Mouse (Mus musculus) thymus, adult 18-20 months (tissue): Measurements from ENCODE around the gene Dmrt1.
"Not testable (repeated sequence)": the region's sequence is repeated elsewhere in the genome, so short reads cannot be mapped to it uniquely, and the experiment has no call there.

Experiments used
- DNase-seq, 2 experiments: peaks; one replicate each; pipeline ENCODE4 v3.0.0; 2022; ENCODE audit warnings: mixed read lengths in 2 of 2

Gene Dmrt1

DNA sequence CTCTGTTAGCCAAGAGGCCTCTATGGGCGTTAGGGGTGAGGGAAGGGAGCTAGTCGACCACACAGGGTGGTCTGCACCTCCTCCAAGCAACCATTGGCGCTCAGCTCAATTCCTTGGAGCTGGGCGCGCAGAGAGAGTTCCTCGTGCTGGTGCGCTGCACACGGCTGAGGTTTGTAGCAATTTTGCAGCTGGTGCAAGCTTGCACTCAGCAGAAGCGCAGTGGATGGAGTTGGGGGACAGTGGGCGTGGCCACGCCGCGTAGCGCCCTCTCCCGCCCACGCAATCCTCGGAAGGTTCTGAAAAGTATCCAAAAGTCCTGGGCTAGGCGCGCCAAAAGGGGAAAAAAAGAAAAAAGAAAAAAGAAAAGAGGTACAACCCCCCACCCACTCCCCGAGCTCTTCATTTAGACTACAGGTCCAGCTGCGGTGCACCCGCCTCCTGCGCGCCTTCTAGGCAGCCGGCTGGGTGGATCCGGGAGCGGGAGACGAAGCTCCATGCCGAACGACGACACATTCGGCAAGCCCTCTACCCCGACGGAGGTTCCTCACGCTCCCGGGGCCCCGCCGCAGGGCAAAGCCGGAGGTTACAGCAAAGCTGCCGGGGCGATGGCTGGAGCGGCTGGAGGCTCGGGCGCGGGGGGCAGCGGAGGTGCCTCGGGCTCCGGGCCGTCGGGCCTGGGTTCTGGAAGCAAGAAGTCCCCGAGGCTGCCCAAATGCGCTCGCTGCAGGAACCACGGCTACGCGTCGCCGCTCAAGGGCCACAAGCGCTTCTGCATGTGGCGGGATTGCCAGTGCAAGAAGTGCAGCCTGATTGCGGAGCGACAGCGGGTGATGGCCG lies at the start of gene Dmrt1:
Gene Dmrt1, plus strand, starts transcription at position 259 of the 837 bp plus-strand sequence.
- no peak for DNase-seq

DNA sequence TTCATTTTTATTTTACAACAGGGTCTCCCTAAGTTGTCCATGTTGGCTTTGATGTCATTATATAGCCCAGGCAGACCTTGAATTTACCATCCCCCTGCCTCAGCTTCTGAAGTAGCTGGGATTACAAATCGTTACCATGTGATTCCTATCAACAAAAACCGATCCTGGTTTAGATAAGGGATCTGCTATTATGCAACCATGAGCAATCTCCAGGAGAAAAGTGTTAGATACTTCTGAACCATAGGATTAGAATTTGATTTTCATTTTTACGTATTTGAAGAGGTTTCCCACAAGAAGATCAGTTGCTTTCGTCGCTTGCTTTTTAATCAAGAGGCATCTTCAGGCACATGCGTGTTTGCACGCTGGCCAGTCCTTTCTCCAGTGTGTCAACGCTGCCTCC lies 44.7 kb upstream of the Dmrt1 start:
- DNase-seq, result no peak

DNA sequence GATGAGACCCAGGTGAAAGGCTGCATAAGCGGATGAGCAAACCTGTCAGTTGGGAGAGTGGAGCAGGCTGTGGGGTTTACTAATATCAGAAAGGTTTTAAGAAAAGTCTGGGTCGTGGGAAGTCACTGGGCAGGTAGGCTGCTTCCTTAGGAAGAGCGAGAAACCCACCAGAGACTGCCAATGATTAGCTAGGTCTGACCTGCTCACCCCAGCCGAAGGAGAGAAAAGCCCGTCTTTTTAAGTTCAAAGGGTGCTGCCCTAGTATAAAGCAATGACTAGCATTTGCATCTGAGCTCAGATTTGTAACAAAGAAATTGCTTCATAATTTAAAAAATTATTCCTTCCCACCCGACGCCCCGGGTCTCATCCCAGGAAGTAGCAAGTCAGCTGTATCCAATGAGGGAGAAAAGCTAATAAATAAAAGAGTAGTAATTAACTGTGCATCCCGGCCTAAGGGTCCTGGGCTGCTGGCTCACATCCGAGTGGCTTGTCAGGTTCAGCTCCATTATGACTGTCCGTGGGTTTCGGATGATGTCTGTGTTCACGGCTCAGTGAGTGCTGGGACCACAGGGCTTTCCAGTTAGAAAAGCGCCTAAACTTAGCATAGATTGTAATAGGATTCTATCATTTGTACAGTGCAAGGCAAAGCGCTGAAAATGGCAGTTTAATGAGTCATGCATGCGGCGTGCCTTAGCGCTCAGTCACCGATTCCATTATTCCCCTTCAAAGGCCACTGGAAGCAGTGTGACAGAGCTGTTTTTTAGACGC lies 43.7 kb upstream of the Dmrt1 start:
- DNase-seq, result no peak

DNA sequence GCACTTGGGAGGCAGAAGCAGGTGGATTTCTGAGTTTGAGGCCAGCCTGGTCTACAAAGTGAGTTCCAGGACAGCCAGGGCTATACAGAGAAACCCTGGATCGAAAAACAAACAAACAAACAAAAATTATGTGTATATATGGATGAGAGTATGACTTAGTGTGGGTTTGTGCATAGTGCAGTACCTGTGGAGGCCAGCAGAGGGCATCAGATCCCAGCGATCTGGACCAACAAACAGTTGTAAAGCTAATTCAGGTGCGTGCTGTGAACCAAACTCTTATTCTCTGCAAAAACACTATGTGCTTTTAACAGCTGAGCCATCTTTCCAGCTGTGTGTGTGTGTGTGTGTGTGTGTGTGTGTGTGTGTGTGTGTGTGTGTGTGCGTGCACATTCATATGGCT lies 29.6 kb upstream of the Dmrt1 start:
- not testable (repeated sequence) for DNase-seq

DNA sequence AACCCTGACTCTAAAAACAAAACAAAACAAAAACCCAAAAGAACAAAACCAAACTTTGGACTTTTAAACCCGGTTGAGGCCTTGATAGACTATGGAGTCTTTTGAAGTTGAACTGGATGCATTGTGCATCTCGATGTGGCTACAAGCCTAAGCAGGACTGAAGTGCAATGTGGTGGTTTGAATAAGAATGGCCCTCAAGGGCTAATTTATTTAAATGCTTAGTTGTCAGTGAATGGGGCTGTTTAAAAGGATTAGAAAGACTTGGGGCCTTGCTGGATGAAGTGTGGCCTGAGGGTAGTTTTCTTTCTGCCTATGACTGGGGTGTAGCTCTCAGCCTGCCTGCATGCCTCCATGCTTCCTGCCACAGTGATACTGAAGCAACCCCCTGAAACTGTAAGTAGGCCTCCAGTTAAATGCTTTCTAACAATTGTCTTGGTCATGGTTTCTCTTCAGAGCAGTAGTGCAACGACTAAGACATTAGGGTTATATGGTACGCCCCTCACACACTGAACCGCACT lies 26.2 kb upstream of the Dmrt1 start:
- no peak for DNase-seq

DNA sequence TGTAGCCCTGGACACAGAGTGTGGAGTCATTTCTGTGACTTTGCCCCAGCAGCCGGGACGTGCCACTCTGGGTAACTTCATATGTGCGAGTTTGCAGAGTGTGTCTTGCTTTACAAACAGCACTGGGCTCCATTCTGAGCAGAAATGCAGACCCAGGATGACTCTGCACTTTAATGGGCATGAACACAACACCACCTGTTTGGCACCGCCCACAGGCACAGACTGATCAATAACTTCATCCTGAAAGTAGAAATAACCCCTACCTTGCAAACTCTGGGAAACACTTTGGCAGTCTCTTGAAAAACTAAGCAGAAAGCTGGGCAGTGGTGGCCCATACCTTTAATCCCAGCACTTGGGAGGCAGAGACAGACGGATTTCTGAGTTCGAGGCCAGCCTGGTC lies 24.6 kb upstream of the Dmrt1 start:
- no peak for DNase-seq

DNA sequence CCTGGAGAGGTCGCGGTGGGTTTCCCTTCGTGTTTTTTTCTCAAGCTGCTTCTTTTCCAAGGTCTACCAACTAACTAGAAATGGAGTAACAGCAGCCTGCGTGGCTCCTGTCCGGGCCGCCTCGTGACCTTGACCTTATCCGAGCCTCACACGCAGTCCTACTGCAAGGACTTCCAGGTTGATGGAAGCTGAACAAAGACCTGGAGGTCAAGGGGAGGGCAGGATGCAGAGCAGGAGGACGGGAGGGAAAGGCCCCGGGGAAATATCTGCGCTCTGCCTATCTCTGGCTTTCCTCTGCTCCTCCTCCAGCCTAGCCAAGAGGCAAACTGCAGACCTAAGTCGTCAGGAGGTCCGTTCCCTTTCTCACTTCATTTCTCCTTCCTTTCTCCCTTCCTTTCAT lies 18.9 kb upstream of the Dmrt1 start:
- DNase-seq, result no peak

DNA sequence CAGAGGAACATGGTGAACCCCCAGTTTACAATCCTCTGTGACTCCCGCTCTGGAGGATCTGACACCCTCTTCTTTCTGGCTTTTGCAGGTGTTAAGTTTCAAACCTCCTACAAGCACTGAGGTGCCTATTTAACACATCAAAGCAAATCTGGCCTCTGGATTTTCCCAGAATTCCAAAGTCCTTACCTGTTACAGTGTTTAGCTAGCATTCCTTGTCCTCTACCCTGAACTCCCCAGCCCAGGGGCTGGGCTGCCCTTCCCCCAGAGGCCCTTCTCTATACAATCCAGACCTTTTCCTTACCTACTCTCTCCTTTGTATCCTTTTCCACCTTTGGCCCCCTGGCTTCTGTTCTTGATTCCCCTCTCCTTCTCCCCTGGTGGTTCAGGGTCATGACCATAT lies 18.1 kb upstream of the Dmrt1 start:
- DNase-seq, result no peak

DNA sequence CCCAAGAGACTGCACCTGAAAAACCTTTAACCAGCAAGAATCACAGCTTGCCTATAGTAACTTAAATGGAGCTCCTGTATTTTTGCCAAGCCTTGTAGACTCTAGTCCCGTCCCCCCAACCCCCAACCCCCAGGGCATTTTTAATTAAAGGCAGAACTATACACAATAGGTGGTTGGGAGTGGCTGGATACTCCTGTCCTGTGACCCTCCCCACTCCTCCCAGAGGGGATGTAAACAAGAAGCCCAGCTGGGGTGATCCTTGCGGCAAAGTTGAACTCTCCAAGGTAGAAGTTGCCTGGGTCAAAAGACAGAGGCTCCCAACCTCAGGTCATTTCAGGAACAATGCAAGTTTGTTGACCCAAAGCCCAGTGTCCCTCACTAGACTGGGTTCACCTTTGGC lies 16.9 kb upstream of the Dmrt1 start:
- DNase-seq, result no peak

DNA sequence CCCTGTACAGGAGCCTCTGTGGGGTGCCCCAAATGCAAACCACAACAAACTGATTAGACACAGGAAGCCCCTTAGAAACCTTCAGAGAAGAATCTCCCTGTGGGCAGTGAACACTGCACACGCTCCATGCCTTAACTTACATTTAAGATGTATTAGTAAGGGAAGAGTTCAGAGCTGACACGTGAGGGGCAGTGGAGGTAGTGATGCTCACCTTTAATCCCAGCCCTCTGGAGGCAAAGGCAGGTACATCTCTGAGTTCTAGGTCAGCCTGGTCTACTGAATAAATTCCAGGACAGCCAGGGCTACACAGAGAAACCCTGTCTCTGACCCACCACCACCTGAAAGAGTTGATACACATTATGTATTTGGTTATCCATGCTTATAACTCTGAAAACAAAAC lies 15.9 kb upstream of the Dmrt1 start:
- DNase-seq, result no peak

DNA sequence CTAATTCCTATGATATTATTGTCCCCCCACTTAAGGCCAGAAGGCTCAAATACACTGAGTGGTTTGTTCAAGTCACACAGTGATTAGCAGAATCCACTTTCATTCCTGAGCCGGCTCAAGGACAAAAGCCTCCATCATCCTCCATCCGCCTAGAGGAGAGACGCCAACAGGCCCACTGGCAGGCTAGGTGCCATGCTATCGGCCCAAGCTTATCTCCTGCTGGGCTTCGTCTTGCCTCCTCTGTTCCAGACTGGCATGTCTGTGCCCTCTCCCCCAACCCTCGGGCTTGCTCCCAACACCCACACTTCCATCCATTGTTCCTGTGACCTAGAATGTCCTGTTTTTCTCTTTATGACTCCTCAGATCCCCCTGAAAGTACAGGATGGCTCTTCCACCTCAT lies 8.0 kb upstream of the Dmrt1 start:
- DNase-seq, result no peak

DNA sequence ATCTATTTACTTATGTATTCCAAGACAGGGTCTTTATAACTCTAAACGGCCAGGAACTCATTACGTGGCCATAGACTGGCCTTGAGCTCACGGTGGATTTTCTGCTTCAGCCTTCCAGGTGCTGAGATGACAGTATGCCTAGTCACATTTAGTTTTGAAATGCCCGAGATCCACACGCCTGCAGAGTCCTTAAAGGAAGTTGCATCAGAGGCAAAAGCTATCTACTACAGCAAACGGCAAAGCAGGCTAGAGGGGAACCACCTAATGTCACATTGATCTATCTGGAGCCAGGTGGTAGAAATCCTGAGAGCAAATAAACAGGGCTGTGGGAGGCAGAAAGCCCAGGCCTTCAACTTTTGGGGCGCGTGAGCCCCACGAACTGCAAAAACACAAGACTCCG lies 540 bp upstream of the Dmrt1 start:
- no peak for DNase-seq

DNA sequence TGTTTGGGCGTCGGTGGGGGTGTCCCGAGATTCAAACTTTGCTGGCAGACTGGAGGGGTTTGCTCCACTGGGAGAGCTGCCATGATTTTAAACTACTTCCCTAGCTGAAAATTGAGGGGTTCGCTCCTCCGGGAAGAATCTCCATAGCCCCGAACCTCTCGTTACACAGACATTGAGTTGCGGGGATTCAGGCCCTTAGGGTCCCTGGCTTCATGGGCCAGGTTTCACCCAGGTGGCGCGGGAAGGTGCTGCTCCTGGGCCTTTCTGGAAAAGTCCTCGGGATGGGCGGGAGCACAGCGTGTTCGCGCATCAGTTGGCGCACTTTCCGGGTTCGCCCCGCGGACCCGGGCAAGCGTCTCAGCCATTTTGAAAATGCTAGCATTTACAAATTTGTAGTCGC lies 1.2 kb downstream of the Dmrt1 start:
- no peak for DNase-seq

DNA sequence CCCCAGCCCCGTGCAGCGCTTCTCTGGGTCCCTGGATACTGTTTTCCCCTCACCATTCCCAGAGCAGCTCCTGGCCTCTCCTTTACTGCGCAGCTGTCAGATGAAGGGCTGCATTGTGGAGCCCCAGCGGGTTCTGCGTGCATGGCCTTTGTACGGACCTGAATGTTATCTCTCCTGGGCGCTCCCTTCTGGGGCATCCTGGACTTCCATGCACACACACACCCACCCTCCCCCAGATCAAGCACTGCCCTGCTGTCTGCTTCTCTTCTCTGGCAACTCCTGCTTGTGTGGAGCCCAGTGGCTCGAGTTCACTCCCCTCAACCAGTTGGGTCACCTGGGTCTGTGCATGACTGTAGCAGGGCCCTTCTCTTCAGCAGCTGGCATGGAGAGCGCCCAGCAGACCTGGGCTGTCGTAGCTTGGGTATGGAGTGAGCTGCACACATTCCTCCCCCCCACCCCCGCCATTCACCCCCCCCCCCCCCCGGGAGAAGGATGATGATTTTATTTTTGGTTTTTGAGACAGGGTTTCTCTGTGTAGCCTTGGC lies 9.6 kb downstream of the Dmrt1 start:
- DNase-seq, result no peak

DNA sequence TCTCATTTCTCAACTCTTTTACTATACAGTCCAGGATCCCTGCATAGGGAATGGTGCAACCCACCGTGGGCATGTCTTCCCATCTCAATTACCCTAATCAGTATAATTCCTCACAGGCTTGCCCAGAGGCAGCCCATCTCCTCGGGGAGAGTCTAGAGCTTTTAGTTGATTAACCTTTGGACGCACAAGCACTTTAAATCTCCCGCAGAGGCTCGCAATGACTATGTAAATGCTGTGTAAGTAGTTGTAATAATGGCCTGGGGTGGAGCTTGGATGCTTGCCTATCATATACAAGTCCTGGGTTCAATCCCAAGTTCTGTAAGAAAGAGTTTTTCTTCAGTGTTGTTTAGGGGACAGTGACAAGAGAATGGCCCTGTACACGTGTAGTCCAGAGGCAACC lies 18.7 kb downstream of the Dmrt1 start:
- no peak for DNase-seq

DNA sequence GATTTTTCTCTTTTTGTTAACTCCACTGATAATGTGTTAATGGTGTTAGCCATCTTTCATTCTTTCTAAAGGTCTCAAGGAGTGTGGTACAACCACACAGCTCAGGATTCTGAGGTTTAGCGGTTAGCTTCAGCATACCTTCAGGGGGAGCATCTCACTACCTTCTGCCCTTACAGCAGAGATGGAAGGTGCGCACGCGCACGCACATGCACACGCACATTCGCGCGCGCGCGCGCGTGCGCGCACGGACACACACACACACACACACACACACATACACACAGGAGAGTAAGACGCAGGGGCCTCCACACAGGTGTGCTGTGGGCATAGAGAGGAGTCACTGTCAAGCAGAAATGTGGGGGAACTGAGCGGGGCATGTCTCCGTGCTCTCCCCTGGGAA lies 20.3 kb downstream of the Dmrt1 start:
- DNase-seq, result no peak

DNA sequence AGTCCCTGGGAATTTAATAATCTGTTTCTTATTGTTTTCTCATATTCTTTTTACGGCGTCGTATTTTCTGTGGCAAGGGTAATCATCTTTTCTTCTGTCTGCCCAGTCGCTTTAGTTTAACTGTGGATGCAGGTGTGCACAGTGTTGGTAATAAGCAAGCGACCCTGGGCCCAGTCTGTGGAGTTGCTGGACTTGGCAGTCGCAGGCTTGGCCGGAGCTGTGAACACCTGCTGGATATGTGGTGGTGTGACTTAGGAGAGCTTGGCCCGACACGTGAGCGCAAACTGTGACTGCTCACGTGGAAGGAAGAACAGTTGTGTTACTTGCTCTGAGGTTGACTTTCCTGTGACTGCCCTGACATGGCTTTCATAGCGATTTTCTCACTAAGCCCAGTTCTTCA lies 24.3 kb downstream of the Dmrt1 start:
- no peak for DNase-seq

DNA sequence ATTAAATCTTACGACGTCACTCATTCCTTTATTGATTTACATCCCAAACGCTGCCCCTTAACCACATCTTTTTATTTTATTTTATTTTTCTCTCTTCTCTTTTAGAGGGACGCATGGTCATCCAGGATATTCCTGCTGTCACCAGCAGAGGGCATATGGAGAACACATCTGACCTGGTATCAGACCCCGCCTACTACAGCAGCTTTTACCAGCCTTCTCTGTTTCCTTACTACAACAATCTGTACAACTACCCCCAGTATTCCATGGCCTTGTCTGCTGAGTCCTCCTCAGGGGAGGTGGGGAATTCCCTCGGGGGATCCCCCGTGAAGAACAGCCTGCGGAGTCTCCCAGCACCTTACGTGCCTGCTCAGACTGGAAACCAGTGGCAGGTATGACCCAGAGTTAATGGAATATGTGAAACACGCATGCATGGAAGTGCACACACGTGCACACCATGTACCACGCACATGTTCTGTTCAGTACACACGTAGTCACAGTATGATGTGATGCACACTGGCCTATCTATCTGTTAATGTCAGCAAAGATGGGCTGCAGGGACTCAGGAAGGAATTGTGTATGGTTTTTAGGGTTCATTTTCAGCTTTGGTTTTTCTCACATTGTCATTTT lies 40.4 kb downstream of the Dmrt1 start:
- DNase-seq, result peak in 1 of 2 experiments; percentile 3

DNA sequence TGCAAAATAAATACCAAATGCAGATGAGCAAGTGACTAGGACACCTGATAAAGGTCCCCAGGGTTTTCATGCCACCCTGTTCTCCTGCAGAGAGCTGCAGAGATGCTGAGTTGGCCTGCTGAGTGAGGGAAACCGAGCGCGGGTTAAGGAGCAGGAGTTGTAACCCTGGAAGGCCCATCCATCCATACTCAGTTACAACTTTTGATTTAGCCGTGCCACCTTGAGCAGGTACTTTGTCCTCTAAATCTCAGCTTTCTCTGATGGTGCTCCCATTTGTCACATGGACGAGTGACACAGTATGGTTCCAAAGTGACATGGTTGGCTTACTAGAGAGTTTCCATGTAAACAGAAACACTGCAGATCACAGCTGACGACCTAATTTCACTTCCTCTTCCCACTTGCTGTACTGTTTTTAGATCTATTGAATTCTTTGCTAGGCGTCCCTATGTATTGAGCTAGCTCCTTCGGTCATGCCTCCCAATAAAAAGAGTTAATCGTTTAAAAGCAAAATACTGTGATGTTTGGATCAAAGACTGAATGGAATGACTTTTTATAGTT lies 41.7 kb downstream of the Dmrt1 start:
- no peak for DNase-seq

DNA sequence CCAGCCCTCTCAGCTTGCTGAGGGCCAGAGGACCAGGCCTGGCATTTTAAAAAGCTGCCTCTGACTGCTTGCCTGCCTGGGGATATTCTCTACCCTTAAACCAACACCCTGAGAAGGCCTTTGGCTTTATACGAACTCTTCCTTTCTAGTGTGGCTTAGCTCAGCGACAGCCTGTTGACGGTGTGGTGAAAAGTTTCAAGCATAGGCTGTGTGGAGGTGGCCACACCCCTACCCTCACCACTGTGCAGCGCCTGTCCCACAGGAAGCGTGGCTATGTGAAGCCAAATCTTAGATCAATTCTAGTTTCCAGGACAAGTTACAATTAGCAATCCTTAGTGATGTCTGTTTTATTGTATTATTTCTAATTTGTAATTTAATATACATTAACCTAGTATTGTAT lies 44.9 kb downstream of the Dmrt1 start:
- no peak for DNase-seq

DNA sequence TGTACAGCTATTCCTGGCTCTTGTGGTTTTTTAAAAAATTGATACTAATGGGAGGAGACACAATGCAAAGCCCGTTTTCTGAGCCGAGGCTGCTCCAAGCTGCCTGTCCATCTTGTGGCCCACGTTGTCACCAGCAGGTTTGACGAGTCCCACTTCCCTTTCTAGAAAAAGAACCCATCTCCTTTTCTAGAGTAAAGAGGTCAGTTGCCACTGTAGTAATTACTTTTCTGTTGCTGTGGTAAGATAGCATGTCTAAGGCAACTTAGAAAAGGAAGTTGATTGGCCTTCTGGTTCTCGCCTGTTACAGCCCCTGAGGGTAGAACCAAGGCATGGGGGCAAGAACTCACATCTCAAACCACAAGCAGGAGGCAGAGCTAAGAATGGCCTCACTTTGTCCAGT lies 45.6 kb downstream of the Dmrt1 start:
- DNase-seq, result no peak

DNA sequence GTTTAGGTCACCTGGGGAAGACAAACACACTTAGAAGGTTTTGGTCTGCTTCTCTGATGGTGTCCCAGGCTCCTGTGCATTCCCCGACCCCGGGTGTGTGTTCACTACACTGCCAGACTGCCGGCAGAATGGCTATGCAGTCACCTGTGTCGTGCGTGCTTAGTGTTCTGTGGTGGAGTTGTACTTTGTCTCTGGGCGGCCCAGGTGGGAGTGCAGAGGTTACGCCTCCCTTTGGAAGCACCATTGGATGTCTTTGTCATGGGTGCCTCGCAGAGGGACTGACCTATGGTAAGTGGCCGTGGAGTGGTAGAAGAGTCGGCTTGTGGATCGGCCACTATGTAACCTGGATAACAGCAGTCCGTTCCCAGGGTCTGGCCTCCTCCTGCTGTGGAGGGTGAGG lies 59.0 kb downstream of the Dmrt1 start:
- DNase-seq, result no peak

DNA sequence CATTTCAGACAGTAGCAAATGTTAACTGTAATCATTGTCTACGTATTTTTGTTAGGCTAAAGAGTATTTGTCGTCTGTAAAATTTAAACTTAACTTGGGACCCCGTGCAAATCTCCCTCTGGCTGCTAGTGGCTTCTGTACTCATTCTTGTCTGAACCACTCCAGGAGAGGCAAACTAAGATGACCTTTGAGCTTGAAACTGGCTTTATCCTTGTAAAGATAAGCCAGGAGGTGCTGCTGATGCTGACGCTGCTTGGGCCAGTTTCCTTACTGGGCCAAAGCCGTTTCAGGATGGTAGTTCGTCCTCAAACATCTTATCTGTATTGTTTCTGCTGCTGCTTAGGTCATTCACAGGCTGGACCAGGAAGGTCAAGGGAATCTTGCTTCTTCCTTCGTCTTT lies 64.4 kb downstream of the Dmrt1 start:
- no peak for DNase-seq
